Mouse (Mus musculus) granulocyte monocyte progenitor cell, adult 5-6 weeks (primary cell): Measurements from ENCODE around the gene Pkp4. TPM values are rescaled to one million over a fixed set of nuclear protein-coding genes. Genes with fewer than 3 reads are reported as not detected.
A peak's percentile ranks its signal among the peaks of the same experiment; 100 is the strongest.

Experiments used
- ATAC-seq: replicated peaks from 2 replicates; pipeline ENCODE4 v1.8.0; 2016; ENCODE audit warnings: mild to moderate bottlenecking, moderate TSS enrichment, inconsistent platforms; ENCODE audit not compliant: poor library complexity, severe bottlenecking
- total RNA-seq, 2 experiments: library from RNA; stranded (forward) in 1 of 2; stranded (reverse) in 1 of 2; fragments of 200-712, 200-1000 nt in 1 of 2; fragments of >200 nt in 1 of 2; fragmentation: Nextera tagmentation in 1 of 2; gene quantifications; 2 replicates each; pipeline ENCODE4 v1.2.3; 2014 to 2017

Pkp4 gene
- total RNA-seq, 2 experiments from 2014 or later, result 17.5 to 19.4 TPM

GRCm38 (mm10) chr2:59181321-59182113 is 20.9 kb downstream of the Pkp4 start:
- ATAC-seq, result no peak

GRCm38 (mm10) chr2:59183541-59183940 is 22.9 kb downstream of the Pkp4 start:
- ATAC-seq, result no peak

GRCm38 (mm10) chr2:59184107-59185064 is 23.7 kb downstream of the Pkp4 start:
- ATAC-seq, result peak; percentile 95

- no peak for ATAC-seq
These were observed 25.5 kb downstream of the Pkp4 start for GRCm38 (mm10) chr2:59186122-59186521.

- ATAC-seq, result no peak
These were observed 26.3 kb downstream of the Pkp4 start for GRCm38 (mm10) chr2:59186966-59187365.

- ATAC-seq, result no peak
These were observed 27.7 kb downstream of the Pkp4 start for GRCm38 (mm10) chr2:59188306-59188705.

- ATAC-seq, result no peak
These were observed 29.1 kb downstream of the Pkp4 start for GRCm38 (mm10) chr2:59189661-59190185.

- ATAC-seq, result no peak
These were observed 29.5 kb downstream of the Pkp4 start for GRCm38 (mm10) chr2:59190186-59190585.

GRCm38 (mm10) chr2:59191466-59191865 is 30.8 kb downstream of the Pkp4 start:
- no peak for ATAC-seq

- ATAC-seq, result no peak
These were observed 32.5 kb downstream of the Pkp4 start for GRCm38 (mm10) chr2:59193117-59193516.

GRCm38 (mm10) chr2:59197156-59197555 is 36.5 kb downstream of the Pkp4 start:
- ATAC-seq, result no peak

- no peak for ATAC-seq
These were observed 38.9 kb downstream of the Pkp4 start for GRCm38 (mm10) chr2:59199476-59199976.

GRCm38 (mm10) chr2:59200511-59200910 is 39.9 kb downstream of the Pkp4 start:
- no peak for ATAC-seq

GRCm38 (mm10) chr2:59202930-59203329 is 42.3 kb downstream of the Pkp4 start:
- 0 out of 2 replicates have a peak, but pooled peaks have one; percentile 9 for ATAC-seq

GRCm38 (mm10) chr2:59203627-59204425 is 43.2 kb downstream of the Pkp4 start:
- ATAC-seq, result no peak

- no peak for ATAC-seq
These were observed 44.4 kb downstream of the Pkp4 start for GRCm38 (mm10) chr2:59205092-59205491.

- ATAC-seq, result no peak
These were observed 45.5 kb downstream of the Pkp4 start for GRCm38 (mm10) chr2:59206190-59206589.

- no peak for ATAC-seq
These were observed 46.6 kb downstream of the Pkp4 start for GRCm38 (mm10) chr2:59207240-59207639.

- ATAC-seq, result peak; percentile 20; the same call in 1 of the 2 replicates
These were observed 47.1 kb downstream of the Pkp4 start for GRCm38 (mm10) chr2:59207725-59208124.

- no peak for ATAC-seq
These were observed 47.6 kb downstream of the Pkp4 start for GRCm38 (mm10) chr2:59208276-59208675.
